Mouse (Mus musculus) embryonic facial prominence, embryonic 10.5 days (tissue): Measurements from ENCODE around the gene Rab21. TPM values are rescaled to one million over a fixed set of nuclear protein-coding genes. Genes with fewer than 3 reads are reported as not detected.
"Not testable (repeated sequence)": the region's sequence is repeated elsewhere in the genome, so short reads cannot be mapped to it uniquely, and the experiment has no call there.

Experiments
- DNase-seq: peaks from one replicate; pipeline ENCODE4 v3.0.0-alpha.2; 2017; ENCODE audit warnings: low spot score
- H3K27ac ChIP-seq: fragments of 300-500 bp; sonication (generic); replicated peaks from 2 replicates; pipeline ENCODE4 v1.5.1; 2016; ENCODE audit warnings: mild to moderate bottlenecking
- H3K27me3 ChIP-seq: fragments of 300-500 bp; sonication (generic); replicated peaks from 2 replicates; pipeline ENCODE4 v1.6.1; 2016; ENCODE audit warnings: low read depth, mild to moderate bottlenecking; ENCODE audit not compliant: poor library complexity, severe bottlenecking
- H3K36me3 ChIP-seq: fragments of 300-500 bp; sonication (generic); replicated peaks from 2 replicates; pipeline ENCODE4 v1.6.1; 2016; ENCODE audit warnings: mild to moderate bottlenecking, moderate library complexity
- H3K4me1 ChIP-seq: fragments of 300-500 bp; sonication (generic); 2 replicates; pipeline ENCODE4 v1.6.1; 2016
- H3K4me3 ChIP-seq: fragments of 300-500 bp; sonication (generic); 2 replicates; pipeline ENCODE4 v1.5.1; 2016; ENCODE audit warnings: mild to moderate bottlenecking, moderate library complexity
- H3K9me3 ChIP-seq: fragments of 300-500 bp; sonication (generic); 2 replicates; pipeline ENCODE4 v1.6.1; 2016; ENCODE audit warnings: mild to moderate bottlenecking
- WGBS: fragments of 180-500 bp; shearing (Covaris S2); methylation state at CpG from one replicate; pipeline ENCODE4 v1.1.7; 2016; 5-methylcytosine and 5-hydroxymethylcytosine counted together
- polyA plus RNA-seq: library from polyadenylated mRNA; unstranded; fragments of >200 nt; fragmentation: Nextera tagmentation; extraction: Ambion mirVana; gene quantifications from 2 replicates; pipeline ENCODE4 v1.2.1, GENCODE M21; 2016

Gene Rab21
- polyA plus RNA-seq, 1 experiment from 2014 or later: 2.9 TPM

- no peak overlapping the region for H3K27ac ChIP-seq
- H3K27me3 ChIP-seq: no peaks in the 10 kb centered on the region
- 84% methylated on average over 6 of the region's 6 CpGs for WGBS
- no peaks in the 10 kb centered on the region for H3K4me1 ChIP-seq
- H3K36me3 ChIP-seq: peaks cover 32% of the 10 kb centered on the region
- H3K9me3 ChIP-seq: no peaks in the 10 kb centered on the region
- no peak overlapping the region for H3K4me3 ChIP-seq
- no peak for DNase-seq
Observed at GRCm38 (mm10) chr10:115348131-115348530, 32.7 kb upstream of the Rab21 start.

DNA sequence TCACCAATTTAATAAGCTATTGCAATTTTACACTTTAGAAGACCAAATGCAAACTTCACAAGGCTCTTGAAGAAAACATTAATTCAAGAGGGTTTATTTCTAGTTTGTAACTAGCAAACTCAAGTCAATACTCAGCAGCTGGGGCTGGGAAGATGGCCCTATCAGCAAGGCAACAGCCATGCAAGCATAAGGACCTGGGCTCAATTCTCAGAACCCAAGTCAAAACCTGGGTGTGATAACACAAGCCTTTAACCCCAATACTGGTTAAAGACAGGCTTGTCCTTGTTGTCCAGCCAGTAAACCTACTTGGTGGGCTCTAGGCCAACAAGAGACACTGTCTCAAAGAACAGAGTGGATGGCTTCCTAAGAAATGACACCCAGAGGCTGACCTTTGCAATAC is 31.1 kb upstream of the Rab21 start:
- H3K27ac ChIP-seq: no peak overlapping the region
- H3K9me3 ChIP-seq: no peaks in the 10 kb centered on the region
- H3K27me3 ChIP-seq: no peaks in the 10 kb centered on the region
- H3K4me3 ChIP-seq: no peak overlapping the region
- DNase-seq: no peak
- H3K4me1 ChIP-seq: no peaks in the 10 kb centered on the region
- peaks cover 45% of the 10 kb centered on the region for H3K36me3 ChIP-seq

- H3K4me3 ChIP-seq: no peak overlapping the region
- peaks cover 49% of the 10 kb centered on the region for H3K36me3 ChIP-seq
- 87% methylated on average over 4 of the region's 4 CpGs for whole genome bisulfite sequencing
Observed at GRCm38 (mm10) chr10:115342771-115343425, 27.5 kb upstream of the Rab21 start.

DNA sequence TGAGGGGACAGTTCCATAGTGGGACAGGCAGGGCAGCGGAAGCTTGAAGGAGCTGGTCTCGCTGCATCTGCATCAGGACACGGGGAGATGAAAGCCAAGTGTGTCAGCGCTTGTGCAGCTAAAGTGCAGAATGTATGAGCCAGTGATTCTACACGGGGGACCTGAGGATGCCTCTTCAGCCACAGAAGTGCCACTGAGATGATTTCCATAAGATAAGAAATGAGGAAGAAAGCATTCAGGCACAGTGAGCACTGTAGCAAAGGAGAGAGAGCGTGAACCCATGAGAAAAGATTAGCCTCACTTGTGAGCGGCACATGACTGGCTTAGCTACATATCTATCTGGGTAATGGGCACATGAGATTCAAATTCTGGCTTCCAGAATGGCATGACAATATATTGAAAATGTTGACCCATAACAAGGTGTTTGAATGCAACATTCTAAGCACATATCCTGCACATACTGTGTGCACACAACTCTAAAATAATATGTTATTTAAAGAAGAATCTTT is 24.5 kb upstream of the Rab21 start:
- H3K4me1 ChIP-seq: no peaks in the 10 kb centered on the region
- H3K27ac ChIP-seq: no peak overlapping the region
- no peaks in the 10 kb centered on the region for H3K9me3 ChIP-seq
- DNase-seq: no peak
- H3K4me3 ChIP-seq: no peak overlapping the region
- H3K36me3 ChIP-seq: peaks cover 28% of the 10 kb centered on the region
- H3K27me3 ChIP-seq: no peaks in the 10 kb centered on the region
- WGBS: 93% methylated on average over 7 of the region's 7 CpGs

More at GRCm38 (mm10) chr10:115342771-115343425, 27.5 kb upstream of the Rab21 start:
- no peaks in the 10 kb centered on the region for H3K9me3 ChIP-seq
- no peak overlapping the region for H3K27ac ChIP-seq
- H3K27me3 ChIP-seq: no peaks in the 10 kb centered on the region
- no peak for DNase-seq
- no peaks in the 10 kb centered on the region for H3K4me1 ChIP-seq

GRCm38 (mm10) chr10:115336901-115337300 is 21.5 kb upstream of the Rab21 start:
- H3K36me3 ChIP-seq: peaks cover 5% of the 10 kb centered on the region
- no peaks in the 10 kb centered on the region for H3K4me1 ChIP-seq
- WGBS: 86% methylated on average over 4 of the region's 4 CpGs
- H3K9me3 ChIP-seq: no peaks in the 10 kb centered on the region
- DNase-seq: no peak
- H3K4me3 ChIP-seq: no peak overlapping the region
- H3K27me3 ChIP-seq: no peaks in the 10 kb centered on the region
- no peak overlapping the region for H3K27ac ChIP-seq

- no peak overlapping the region for H3K4me3 ChIP-seq
- H3K4me1 ChIP-seq: no peaks in the 10 kb centered on the region
- no peaks in the 10 kb centered on the region for H3K9me3 ChIP-seq
- no peak overlapping the region for H3K27ac ChIP-seq
- WGBS: 87% methylated on average over 9 of the region's 9 CpGs
- H3K36me3 ChIP-seq: no peaks in the 10 kb centered on the region
- H3K27me3 ChIP-seq: no peaks in the 10 kb centered on the region
- no peak for DNase-seq
Observed at GRCm38 (mm10) chr10:115333528-115333927, 18.1 kb upstream of the Rab21 start.

GRCm38 (mm10) chr10:115332997-115333396 is 17.6 kb upstream of the Rab21 start:
- Histone ChIP-seq H3K9me3 (no peaks in the 10 kb centered on the region), H3K4me3 (no peak overlapping the region), H3K27me3 (no peaks in the 10 kb centered on the region), H3K4me1 (no peaks in the 10 kb centered on the region), H3K36me3 (no peaks in the 10 kb centered on the region), H3K27ac (no peak overlapping the region)
- no peak for DNase-seq
- WGBS: 87% methylated on average over 4 of the region's 4 CpGs

DNA sequence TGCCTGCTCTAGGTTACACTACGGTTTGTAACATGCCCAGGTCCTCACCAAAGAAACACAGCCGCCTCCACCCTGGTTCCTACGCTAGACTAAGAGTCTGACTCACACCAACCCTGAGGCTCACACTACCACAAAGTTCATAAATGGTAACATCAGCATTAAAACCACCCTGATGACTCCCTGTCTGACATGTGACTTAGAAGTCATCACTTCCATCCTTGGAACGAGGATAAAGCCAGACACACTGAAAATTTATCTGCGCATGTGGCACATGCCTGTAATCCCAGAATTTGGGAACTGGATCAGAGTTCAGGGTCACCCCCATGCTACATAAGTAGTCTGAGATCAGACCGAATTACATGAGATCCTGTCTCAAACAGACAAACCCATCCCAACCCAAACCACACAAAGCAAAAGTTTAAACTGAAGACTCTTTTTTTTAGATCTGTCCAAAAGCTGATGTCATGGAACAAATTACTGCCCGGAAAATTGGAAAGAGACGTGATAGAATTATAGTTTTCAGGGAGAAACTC is 17.1 kb upstream of the Rab21 start:
- Histone ChIP-seq H3K36me3 (no peaks in the 10 kb centered on the region), H3K4me1 (no peaks in the 10 kb centered on the region), H3K4me3 (no peak overlapping the region), H3K27me3 (no peaks in the 10 kb centered on the region), H3K9me3 (no peaks in the 10 kb centered on the region), H3K27ac (no peak overlapping the region)
- DNase-seq: no peak
- 82% methylated on average over 8 of the region's 8 CpGs for WGBS

DNA sequence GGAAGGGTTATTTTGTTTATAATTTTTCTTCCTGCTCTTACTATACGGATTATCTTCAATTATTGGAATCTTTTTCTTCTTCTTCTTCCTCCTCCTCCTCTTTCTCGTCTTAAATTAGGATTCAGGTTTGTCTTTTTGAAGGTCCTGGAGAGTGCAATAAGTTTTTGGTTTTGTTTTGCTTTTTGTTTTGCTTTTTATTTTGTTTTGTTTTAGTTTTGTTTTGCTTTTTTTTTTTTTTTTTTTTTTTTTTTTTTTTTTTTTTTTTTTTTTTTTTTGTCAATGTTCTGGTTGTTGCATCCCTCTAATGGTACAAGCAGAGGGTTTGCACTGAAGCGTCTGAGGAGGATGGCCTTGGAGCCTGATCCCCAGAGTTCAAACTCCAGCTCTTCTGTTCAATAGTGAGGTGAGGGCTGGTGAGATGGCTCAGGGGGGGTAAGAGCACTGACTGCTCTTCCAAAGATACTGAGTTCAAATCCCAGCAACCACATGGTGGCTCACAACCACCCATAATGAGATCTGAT is 13.7 kb upstream of the Rab21 start:
- DNase-seq: no peak
- H3K9me3 ChIP-seq: no peaks in the 10 kb centered on the region
- WGBS: 81% methylated on average over 3 of the region's 3 CpGs

DNA sequence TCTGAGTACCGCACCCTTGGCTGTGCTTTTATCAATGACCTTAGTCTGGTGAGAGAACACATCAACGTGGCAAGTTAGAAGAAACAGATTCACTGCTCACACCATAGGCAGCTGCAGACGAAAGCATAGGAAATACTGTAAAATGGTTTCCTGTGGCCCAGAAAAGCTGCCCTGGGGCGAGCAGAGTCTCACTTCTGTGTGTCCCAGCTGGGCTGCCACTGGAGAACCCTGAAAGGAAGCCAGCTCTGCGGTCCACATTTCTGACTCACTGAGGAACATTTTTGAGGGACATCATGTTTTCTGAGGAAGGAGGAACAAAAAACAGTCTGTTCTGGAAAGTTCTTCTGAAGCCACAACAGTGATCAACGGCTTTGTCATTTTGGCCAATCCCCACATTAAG is 13.1 kb upstream of the Rab21 start:
- Histone ChIP-seq H3K4me3 (no peak overlapping the region), H3K9me3 (no peaks in the 10 kb centered on the region), H3K36me3 (no peaks in the 10 kb centered on the region), H3K4me1 (no peaks in the 10 kb centered on the region), H3K27ac (no peak overlapping the region), H3K27me3 (no peaks in the 10 kb centered on the region)
- no peak for DNase-seq
- 74% methylated on average over 6 of the region's 6 CpGs for WGBS

More for the DNA sequence above, 13.7 kb upstream of the Rab21 start:
- Histone ChIP-seq H3K27ac (no peak overlapping the region), H3K36me3 (no peaks in the 10 kb centered on the region), H3K27me3 (no peaks in the 10 kb centered on the region), H3K4me3 (no peak overlapping the region), H3K4me1 (no peaks in the 10 kb centered on the region)

DNA sequence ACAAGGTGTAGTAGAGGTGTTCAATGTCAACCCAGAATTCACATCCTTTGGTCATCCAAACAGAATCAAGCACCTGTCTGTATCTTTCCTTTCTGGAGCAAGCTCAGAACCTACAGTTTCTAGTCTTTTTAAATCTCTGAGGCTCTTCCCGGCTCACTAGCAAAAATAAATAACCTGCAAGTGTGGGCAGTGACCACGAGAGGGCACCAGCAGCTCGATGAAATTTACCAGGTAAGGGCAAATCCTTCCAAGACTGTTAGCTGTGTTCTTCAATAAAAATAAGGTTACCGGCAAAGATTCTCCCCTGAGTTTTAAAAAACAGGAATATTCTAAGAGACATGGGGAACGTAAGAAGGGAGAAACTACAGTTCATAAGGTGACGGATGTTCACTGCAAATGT is 7.9 kb upstream of the Rab21 start:
- H3K4me3 ChIP-seq: no peak overlapping the region
- H3K9me3 ChIP-seq: no peaks in the 10 kb centered on the region
- H3K27ac ChIP-seq: no peak overlapping the region
- no peaks in the 10 kb centered on the region for H3K4me1 ChIP-seq
- no peaks in the 10 kb centered on the region for H3K27me3 ChIP-seq
- DNase-seq: peak; percentile 73
- no peaks in the 10 kb centered on the region for H3K36me3 ChIP-seq
- 16% methylated on average over 6 of the region's 6 CpGs for WGBS

DNA sequence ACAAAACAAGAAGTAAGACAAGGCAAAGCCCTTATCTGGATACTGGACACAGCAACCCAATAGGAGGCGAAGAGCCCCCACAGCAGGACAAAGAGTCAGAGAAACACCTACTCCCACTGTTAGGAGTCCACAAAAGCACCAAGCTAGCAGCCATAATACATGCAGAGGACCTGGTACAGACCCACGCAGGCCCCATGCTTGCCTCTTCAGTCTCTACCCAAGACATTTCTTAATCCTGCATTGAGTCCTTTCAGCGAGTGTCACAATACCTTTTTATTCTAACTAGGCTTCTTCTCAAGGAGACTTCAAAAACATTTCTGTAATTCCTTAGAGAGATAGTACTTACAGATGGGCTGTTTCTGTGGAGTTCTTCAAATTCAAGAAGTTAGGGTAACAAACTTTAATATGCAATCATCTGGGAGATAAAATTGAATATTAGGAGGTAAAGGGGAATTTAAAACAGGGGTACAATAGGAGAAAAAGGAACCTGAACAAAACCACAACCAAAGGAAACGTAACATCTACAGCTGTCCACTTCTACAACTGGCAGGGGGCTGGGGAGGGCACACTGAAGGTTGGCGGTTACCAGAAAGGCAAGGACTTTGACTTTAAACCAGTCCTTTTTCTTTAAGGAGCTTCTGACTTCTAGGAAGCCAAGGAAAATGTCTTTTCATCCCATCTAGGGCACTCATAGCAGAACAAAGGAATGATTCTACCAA is 6.1 kb upstream of the Rab21 start:
- 0 out of 2 replicates have a peak, but pooled peaks cover under 1% of the 10 kb centered on the region for H3K4me1 ChIP-seq
- H3K9me3 ChIP-seq: no peaks in the 10 kb centered on the region
- DNase-seq: no peak
- H3K36me3 ChIP-seq: no peaks in the 10 kb centered on the region
- H3K4me3 ChIP-seq: no peak overlapping the region
- 80% methylated on average over 5 of the region's 5 CpGs for WGBS
- no peak overlapping the region for H3K27ac ChIP-seq
- no peaks in the 10 kb centered on the region for H3K27me3 ChIP-seq

DNA sequence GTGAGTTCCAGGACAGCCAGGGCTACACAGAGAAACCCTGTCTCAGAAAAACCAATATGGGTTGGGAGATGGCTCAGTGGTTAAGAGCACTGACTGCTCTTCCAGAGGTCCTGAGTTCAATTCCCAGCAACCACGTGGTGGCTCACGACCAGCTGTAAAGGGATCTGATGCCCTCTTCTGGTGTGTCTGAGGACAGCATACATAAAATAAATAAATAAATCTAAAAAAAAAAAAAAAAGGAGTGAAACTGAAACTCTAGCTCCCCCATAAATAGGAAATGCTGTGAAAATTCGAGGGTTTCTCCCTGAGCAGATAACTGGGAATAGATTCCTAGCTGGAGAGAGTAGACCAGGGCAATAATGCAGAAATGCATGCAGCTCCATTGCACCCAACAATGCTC is 3.0 kb upstream of the Rab21 start:
- H3K9me3 ChIP-seq, H3K4me3 ChIP-seq, H3K27me3 ChIP-seq, H3K27ac ChIP-seq, H3K36me3 ChIP-seq, DNase-seq: not testable (repeated sequence)
- H3K4me1 ChIP-seq: peaks cover 18% of the 10 kb centered on the region
- 67% methylated on average over 3 of the region's 3 CpGs for WGBS
